Mouse (Mus musculus) cortical plate, adult 2 months (tissue): Measurements from ENCODE around the gene Cth.

Experiments
- CTCF ChIP-seq: fragments of 200-500 bp; IDR thresholded peaks from 2 replicates; pipeline ENCODE4 v1.5.1; 2011; ENCODE audit warnings: mild to moderate bottlenecking, control low read depth, low read length; ENCODE audit not compliant: insufficient read depth; ENCODE audit errors: extremely low read depth
- POLR2A ChIP-seq: fragments of 200-500 bp; IDR thresholded peaks from 2 replicates; pipeline ENCODE4 v1.6.1; 2011; ENCODE audit warnings: mild to moderate bottlenecking, low read length, control low read depth; ENCODE audit not compliant: insufficient read depth; ENCODE audit errors: extremely low read depth

DNA sequence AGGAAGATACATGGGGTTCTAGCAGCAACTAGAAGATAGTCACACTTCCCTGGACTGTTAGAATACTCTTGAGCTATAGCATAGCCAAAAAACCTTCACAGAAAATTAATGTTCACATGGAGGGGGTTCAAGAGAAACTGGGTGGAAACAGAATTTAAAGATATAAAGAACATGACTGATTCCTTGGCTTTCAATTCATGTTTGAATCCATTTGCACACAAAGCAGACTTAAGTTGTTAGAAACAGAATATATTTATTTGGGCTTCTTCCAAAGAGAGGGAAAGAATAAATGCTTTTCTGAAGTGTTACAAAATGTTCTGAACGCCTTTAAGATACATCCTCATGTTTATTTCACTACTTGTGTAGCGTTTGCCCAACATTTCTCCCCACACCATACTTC lies 57.0 kb downstream of the Cth start:
- TF ChIP-seq CTCF, result no peak
- no peak for TF ChIP-seq POLR2A
